7 mouse cellular contexts compared by ENCODE assay signal in genomic region chr12:84219121-84219561, GRCm38 (mm10). TPM values are rescaled to one million over a fixed set of nuclear protein-coding genes. Genes with fewer than 3 reads are reported as not detected.
A peak's percentile ranks its signal among the peaks of the same experiment; 100 is the strongest.
DNase-seq lines count a peak whose midpoint lies in the region; ATAC-seq and TF ChIP-seq lines count a peak whose summit lies in the region.

No protein-coding gene starts in this region.

- no peak for ATAC-seq in embryonic facial prominence, embryonic 12.5 days (ENCODE audit: insufficient number of reproducible peaks, insufficient read depth, low FRiP score, low TSS enrichment)
- no peak for ATAC-seq in hindbrain, embryonic 13.5 days (ENCODE audit: low FRiP score)

- peaks cover 31% of the 10 kb centered on the region; the same call in 1 of the 2 replicates for H3K79me2 ChIP-seq in liver, adult 2 months (ENCODE audit: control insufficient read depth, insufficient read depth, low read length)

- H3K27ac ChIP-seq in liver, adult 2 months (replicated peaks; ENCODE audit: insufficient read depth, low read depth, low read length) = peak overlapping the region; percentile 89
- peak overlapping the region; percentile 90 for H3K27ac ChIP-seq in embryonic facial prominence, embryonic 12.5 days
- peak overlapping the region; percentile 85 for H3K27ac ChIP-seq in hindbrain, embryonic 13.5 days

- 8% methylated on average over 14 of the region's 14 CpGs for WGBS in liver, adult 2 months
- WGBS in embryonic facial prominence, embryonic 12.5 days = 6% methylated on average over 14 of the region's 14 CpGs
- WGBS in hindbrain, embryonic 13.5 days = 5% methylated on average over 14 of the region's 14 CpGs

- DNase-seq in liver, adult 2 months (ENCODE audit: extremely low read depth, low read depth, low spot score) = peak; percentile 62
- no peak for DNase-seq in liver
- peak; percentile 34 for DNase-seq in lung, postnatal 14 days
- no peak for DNase-seq in urinary bladder, postnatal 4 days (ENCODE audit: low spot score in 2 of 2)
- DNase-seq in embryo, embryonic 9.5 days (ENCODE audit: extremely low spot score) = no peak

- H3K27me3 ChIP-seq in liver, adult 2 months (ENCODE audit: control insufficient read depth, insufficient read depth, low read length) = no peaks in the 10 kb centered on the region
- no peaks in the 10 kb centered on the region for H3K27me3 ChIP-seq in embryonic facial prominence, embryonic 12.5 days
- H3K27me3 ChIP-seq in hindbrain, embryonic 13.5 days = peaks cover 11% of the 10 kb centered on the region; the same call in 1 of the 2 replicates

- H3K4me1 ChIP-seq in liver, adult 2 months (ENCODE audit: control insufficient read depth, insufficient read depth, low read length) = peaks cover 20% of the 10 kb centered on the region
- peaks cover 43% of the 10 kb centered on the region for H3K4me1 ChIP-seq in embryonic facial prominence, embryonic 12.5 days
- H3K4me1 ChIP-seq in hindbrain, embryonic 13.5 days (replicated peaks) = peaks cover 71% of the 10 kb centered on the region

- TF ChIP-seq POLR2A in liver, adult 2 months (IDR thresholded peaks at IDR 0.05; ENCODE audit: extremely low read depth, insufficient read depth, low read length) = no peak

- H3K4me2 ChIP-seq in embryonic facial prominence, embryonic 12.5 days (replicated peaks) = peak overlapping the region; percentile 77
- H3K4me2 ChIP-seq in hindbrain, embryonic 13.5 days = peak overlapping the region; percentile 97

- H3K9me3 ChIP-seq in embryonic facial prominence, embryonic 12.5 days = no peaks in the 10 kb centered on the region
- no peaks in the 10 kb centered on the region for H3K9me3 ChIP-seq in hindbrain, embryonic 13.5 days

- H3K36me3 ChIP-seq in liver, adult 2 months (ENCODE audit: control insufficient read depth, insufficient read depth, low read length) = no peaks in the 10 kb centered on the region
- H3K36me3 ChIP-seq in embryonic facial prominence, embryonic 12.5 days = no peaks in the 10 kb centered on the region
- H3K36me3 ChIP-seq in hindbrain, embryonic 13.5 days = no peaks in the 10 kb centered on the region

- peak overlapping the region; percentile 91 for H3K9ac ChIP-seq in liver, adult 2 months (ENCODE audit: low read depth, low read length)
- peak overlapping the region; percentile 87 for H3K9ac ChIP-seq in embryonic facial prominence, embryonic 12.5 days
- H3K9ac ChIP-seq in hindbrain, embryonic 13.5 days = peak overlapping the region; percentile 84

- peak overlapping the region; percentile 93 for H3K4me3 ChIP-seq in liver, adult 2 months (ENCODE audit: insufficient read depth, low read depth, low read length)
- H3K4me3 ChIP-seq in embryonic facial prominence, embryonic 12.5 days = peak overlapping the region; percentile 93
- H3K4me3 ChIP-seq in hindbrain, embryonic 13.5 days = peak overlapping the region; percentile 71

- no peak for TF ChIP-seq CTCF in liver, adult 2 months (IDR thresholded peaks at IDR 0.05; ENCODE audit: low read depth, low read length)

RNA-seq across cellular contexts. Expression of gene Elmsan1, which starts 0.5 kb away (rescaled TPM):
- 2.3 and 3.2 TPM in 2 replicates for total RNA-seq in liver, adult 2 months (2014; rRNA removed)
- polyA plus RNA-seq in liver, adult 2 months (2012; rRNA removed) = 3.4 and 3.8 TPM in 2 replicates
- 7.9 and 9.0 TPM in 2 replicates for polyA plus RNA-seq in embryonic facial prominence, embryonic 12.5 days (2016; fragmentation: Nextera tagmentation; extraction: Ambion mirVana)
- polyA plus RNA-seq in hindbrain, embryonic 13.5 days (2015; fragmentation: Nextera tagmentation; extraction: Ambion mirVana) = 4.5 and 5.1 TPM in 2 replicates

Comparison
In these comparisons a context has a peak if more than half of its experiments do, and no peak if none do; other contexts are left out.
1. DNase-seq: peak in liver, adult 2 months (single experiment) and lung, postnatal 14 days (single experiment); none in liver (single experiment), urinary bladder, postnatal 4 days (0 of 2) and embryo, embryonic 9.5 days (single experiment).
2. Peak in every context shown above with its lines, with median percentiles within 50 percentile points of each other: H3K27ac ChIP-seq, H3K4me3 ChIP-seq and H3K9ac ChIP-seq.